Mouse (Mus musculus): ENCODE data around the gene Gsdmc3.
"Not testable (repeated sequence)": the region's sequence is repeated elsewhere in the genome, so short reads cannot be mapped to it uniquely, and the experiment has no call there.

The Gsdmc3 gene

GRCm38 (mm10) chr15:63878458-63878857, at the start of gene Gsdmc3:
Gsdmc3 (minus strand) TSS chr15:63878558.
- not testable (repeated sequence) for DNase-seq (ENCODE audit: low spot score)

GRCm38 (mm10) chr15:63926201-63926600, 47.8 kb upstream of the Gsdmc3 start:
- DNase-seq (ENCODE audit: low spot score) = no peak

GRCm38 (mm10) chr15:63924484-63924883, 46.1 kb upstream of the Gsdmc3 start:
- no peak for DNase-seq (ENCODE audit: low spot score)

- DNase-seq (ENCODE audit: low spot score) = not testable (repeated sequence)
These were observed 43.3 kb upstream of the Gsdmc3 start for GRCm38 (mm10) chr15:63921618-63922017.

GRCm38 (mm10) chr15:63919728-63920127, 41.4 kb upstream of the Gsdmc3 start:
- not testable (repeated sequence) for DNase-seq (ENCODE audit: low spot score)

- not testable (repeated sequence) for DNase-seq (ENCODE audit: low spot score)
These were observed 38.2 kb upstream of the Gsdmc3 start for GRCm38 (mm10) chr15:63916584-63916983.

- DNase-seq (ENCODE audit: low spot score) = not testable (repeated sequence)
These were observed 33.8 kb upstream of the Gsdmc3 start, which contains the start of gene Gsdmc4 for GRCm38 (mm10) chr15:63912197-63912596. Gsdmc4 (minus strand) TSS chr15:63912297.

- not testable (repeated sequence) for DNase-seq (ENCODE audit: low spot score)
These were observed 31.5 kb upstream of the Gsdmc3 start for GRCm38 (mm10) chr15:63909896-63910295.

- DNase-seq (ENCODE audit: low spot score) = not testable (repeated sequence)
These were observed 17.4 kb upstream of the Gsdmc3 start for GRCm38 (mm10) chr15:63895560-63896353.

GRCm38 (mm10) chr15:63888440-63888839, 10.1 kb upstream of the Gsdmc3 start:
- not testable (repeated sequence) for DNase-seq (ENCODE audit: low spot score)

GRCm38 (mm10) chr15:63887949-63888348, 9.6 kb upstream of the Gsdmc3 start:
- not testable (repeated sequence) for DNase-seq (ENCODE audit: low spot score)

GRCm38 (mm10) chr15:63876160-63876559, 2.2 kb downstream of the Gsdmc3 start:
- not testable (repeated sequence) for DNase-seq (ENCODE audit: low spot score)

- DNase-seq (ENCODE audit: low spot score) = not testable (repeated sequence)
These were observed 16.4 kb downstream of the Gsdmc3 start for GRCm38 (mm10) chr15:63861965-63862364.

All from urinary bladder, postnatal 25 days (tissue).